Mouse (Mus musculus): ENCODE results near the gene Orm3. TPM values are rescaled to one million over a fixed set of nuclear protein-coding genes. Genes with fewer than 3 reads are reported as not detected.

Orm3 gene
- polyA plus RNA-seq, 1 experiment from 2014 or later = not detected

- ATAC-seq (ENCODE audit: low FRiP score) (no peak), DNase-seq (ENCODE audit: low spot score) (no peak)
- H3K9me3 ChIP-seq (ENCODE audit: control insufficient read depth, low read length) = no peaks in the 10 kb centered on the region
- H3K36me3 ChIP-seq (replicated peaks; ENCODE audit: control insufficient read depth, insufficient read depth) = no peaks in the 10 kb centered on the region
- H3K4me2 ChIP-seq (replicated peaks) = no peak overlapping the region
- H3K27ac ChIP-seq = no peak overlapping the region
- no peaks in the 10 kb centered on the region for H3K4me1 ChIP-seq (replicated peaks; ENCODE audit: control insufficient read depth, insufficient read depth, low read length)
- no peak overlapping the region for H3K9ac ChIP-seq
- no peaks in the 10 kb centered on the region for H3K27me3 ChIP-seq (ENCODE audit: control insufficient read depth, insufficient read depth, low read length)
- H3K4me3 ChIP-seq (replicated peaks; ENCODE audit: low read length) = no peak overlapping the region
- WGBS = 85% methylated on average over 8 of the region's 8 CpGs
Measured at GRCm38 (mm10) chr4:63323275-63323815, 32.6 kb upstream of the Orm3 start.

DNA sequence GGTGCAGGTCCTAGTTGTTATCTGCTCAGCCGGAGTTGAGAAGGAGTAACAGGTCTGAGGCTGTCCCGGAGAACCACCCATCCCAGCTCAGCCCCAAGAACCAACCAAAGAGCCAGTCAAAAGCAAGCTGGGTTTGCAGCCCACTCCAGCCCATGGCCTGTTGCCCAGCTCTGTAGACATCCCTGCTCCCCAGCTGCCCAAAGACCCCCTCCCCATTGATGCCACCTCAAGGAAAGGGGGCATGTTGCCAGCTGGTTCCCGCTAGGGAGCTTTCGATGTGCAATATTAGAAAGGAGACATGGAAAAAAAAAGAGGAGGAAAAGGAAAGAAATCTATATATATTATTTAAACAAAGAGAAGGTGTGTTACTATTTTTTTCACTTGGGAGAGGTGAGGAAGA, 22.6 kb upstream of the Orm3 start:
- no peak overlapping the region for H3K4me2 ChIP-seq (replicated peaks)
- no peak for ATAC-seq (ENCODE audit: low FRiP score)
- no peak overlapping the region for H3K4me3 ChIP-seq (replicated peaks; ENCODE audit: low read length)
- H3K36me3 ChIP-seq (replicated peaks; ENCODE audit: control insufficient read depth, insufficient read depth) = no peaks in the 10 kb centered on the region
- H3K9me3 ChIP-seq (ENCODE audit: control insufficient read depth, low read length) = no peaks in the 10 kb centered on the region
- H3K27ac ChIP-seq = no peak overlapping the region
- no peaks in the 10 kb centered on the region for H3K4me1 ChIP-seq (replicated peaks; ENCODE audit: control insufficient read depth, insufficient read depth, low read length)
- 95% methylated on average over 4 of the region's 4 CpGs for WGBS
- DNase-seq (ENCODE audit: low spot score) = no peak
- H3K27me3 ChIP-seq (ENCODE audit: control insufficient read depth, insufficient read depth, low read length) = no peaks in the 10 kb centered on the region
- no peak overlapping the region for H3K9ac ChIP-seq

DNA sequence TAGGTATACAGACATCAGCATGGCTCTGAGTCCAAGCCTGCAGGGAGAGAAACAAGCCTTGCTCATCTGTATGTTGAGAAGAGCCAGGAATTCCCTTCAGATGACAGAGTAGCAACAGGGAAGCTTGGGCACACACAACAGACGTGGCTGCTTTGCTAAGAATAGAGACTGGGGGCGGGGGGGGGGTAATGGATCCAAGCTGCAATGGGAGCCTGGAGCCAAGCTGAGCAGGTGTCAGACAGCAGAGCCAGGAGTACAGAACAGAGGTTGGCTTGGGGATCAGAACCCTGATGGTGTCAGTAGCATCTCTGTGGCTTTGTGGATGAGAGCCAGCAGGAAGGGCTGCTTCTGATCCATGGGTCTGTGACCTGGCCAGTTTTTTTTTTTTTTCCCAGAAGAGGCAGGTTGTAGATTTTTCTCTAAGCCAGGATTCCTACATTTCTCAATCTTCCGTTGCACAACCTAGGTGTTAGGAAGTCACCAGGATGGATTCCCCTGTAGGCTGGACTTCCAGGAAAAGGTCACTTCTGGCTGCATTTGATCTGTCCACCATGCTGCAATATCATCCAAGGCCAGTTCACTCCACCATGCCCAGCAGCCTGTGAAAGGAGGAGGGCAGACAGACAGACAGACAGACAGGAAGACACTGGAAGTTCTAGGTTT, 17.4 kb upstream of the Orm3 start:
- no peak overlapping the region for H3K4me3 ChIP-seq (replicated peaks; ENCODE audit: low read length)
- no peak for DNase-seq (ENCODE audit: low spot score)
- H3K27ac ChIP-seq = no peak overlapping the region
- ATAC-seq (ENCODE audit: low FRiP score) = no peak
- no peaks in the 10 kb centered on the region for H3K27me3 ChIP-seq (ENCODE audit: control insufficient read depth, insufficient read depth, low read length)
- H3K9me3 ChIP-seq (ENCODE audit: control insufficient read depth, low read length) = no peaks in the 10 kb centered on the region
- no peaks in the 10 kb centered on the region for H3K36me3 ChIP-seq (replicated peaks; ENCODE audit: control insufficient read depth, insufficient read depth)
- no peak overlapping the region for H3K4me2 ChIP-seq (replicated peaks)
- H3K4me1 ChIP-seq (replicated peaks; ENCODE audit: control insufficient read depth, insufficient read depth, low read length) = no peaks in the 10 kb centered on the region
- 68% methylated on average over 3 of the region's 3 CpGs for WGBS
- no peak overlapping the region for H3K9ac ChIP-seq

- no peak overlapping the region for H3K4me2 ChIP-seq (replicated peaks)
- H3K27me3 ChIP-seq (ENCODE audit: control insufficient read depth, insufficient read depth, low read length) = no peaks in the 10 kb centered on the region
- no peak overlapping the region for H3K9ac ChIP-seq
- no peak for DNase-seq (ENCODE audit: low spot score)
- H3K9me3 ChIP-seq (ENCODE audit: control insufficient read depth, low read length) = no peaks in the 10 kb centered on the region
- no peaks in the 10 kb centered on the region for H3K36me3 ChIP-seq (replicated peaks; ENCODE audit: control insufficient read depth, insufficient read depth)
- 0 out of 2 replicates have a peak, but pooled peaks have one; percentile 37 for ATAC-seq (ENCODE audit: low FRiP score)
- 83% methylated on average over 4 of the region's 4 CpGs for WGBS
- no peaks in the 10 kb centered on the region for H3K4me1 ChIP-seq (replicated peaks; ENCODE audit: control insufficient read depth, insufficient read depth, low read length)
- no peak overlapping the region for H3K27ac ChIP-seq
- H3K4me3 ChIP-seq (replicated peaks; ENCODE audit: low read length) = no peak overlapping the region
Measured at GRCm38 (mm10) chr4:63342491-63342890, 13.5 kb upstream of the Orm3 start.

DNA sequence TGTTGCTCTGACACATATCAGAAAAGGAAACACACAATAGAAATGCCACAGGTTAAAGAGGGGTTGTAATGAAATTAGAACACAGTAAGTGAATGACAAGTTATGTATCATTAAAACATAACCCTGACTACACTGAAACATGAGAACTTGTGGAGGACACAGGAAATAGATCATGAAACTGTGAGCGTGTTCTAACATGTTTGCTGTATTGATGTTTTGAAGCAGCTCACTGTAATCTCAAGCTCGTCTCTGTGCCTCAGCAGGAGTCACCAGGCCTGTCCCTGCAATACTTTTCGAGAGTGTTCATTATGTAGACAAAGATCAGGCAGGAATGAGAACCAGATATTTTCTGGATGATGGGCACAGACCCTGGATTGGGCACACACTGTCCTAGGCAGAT, 12.4 kb upstream of the Orm3 start:
- ATAC-seq (ENCODE audit: low FRiP score) (no peak), DNase-seq (ENCODE audit: low spot score) (no peak)
- no peaks in the 10 kb centered on the region for H3K9me3 ChIP-seq (ENCODE audit: control insufficient read depth, low read length)
- H3K9ac ChIP-seq = no peak overlapping the region
- no peak overlapping the region for H3K4me3 ChIP-seq (replicated peaks; ENCODE audit: low read length)
- no peaks in the 10 kb centered on the region for H3K36me3 ChIP-seq (replicated peaks; ENCODE audit: control insufficient read depth, insufficient read depth)
- H3K27me3 ChIP-seq (ENCODE audit: control insufficient read depth, insufficient read depth, low read length) = no peaks in the 10 kb centered on the region
- no peaks in the 10 kb centered on the region for H3K4me1 ChIP-seq (replicated peaks; ENCODE audit: control insufficient read depth, insufficient read depth, low read length)
- H3K27ac ChIP-seq = no peak overlapping the region
- H3K4me2 ChIP-seq (replicated peaks) = no peak overlapping the region
- 75% methylated on average over 3 of the region's 3 CpGs for WGBS

- no peak within 1 kb of the TSS for H3K4me3 ChIP-seq (replicated peaks; ENCODE audit: low read length)
- no peak within 1 kb of the TSS for H3K9ac ChIP-seq
- no peaks in the 10 kb centered on the region for H3K36me3 ChIP-seq (replicated peaks; ENCODE audit: control insufficient read depth, insufficient read depth)
- no peaks in the 10 kb centered on the region for H3K9me3 ChIP-seq (ENCODE audit: control insufficient read depth, low read length)
- no peak within 1 kb of the TSS for H3K27ac ChIP-seq
- WGBS = 93% methylated on average over 8 of the region's 8 CpGs
- no peak within 1 kb of the TSS for H3K4me2 ChIP-seq (replicated peaks)
- H3K4me1 ChIP-seq (replicated peaks; ENCODE audit: control insufficient read depth, insufficient read depth, low read length) = no peaks in the 10 kb centered on the region
- ATAC-seq (ENCODE audit: low FRiP score) = no peak
- no peaks in the 10 kb centered on the region for H3K27me3 ChIP-seq (ENCODE audit: control insufficient read depth, insufficient read depth, low read length)
- DNase-seq (ENCODE audit: low spot score) = no peak
Measured at GRCm38 (mm10) chr4:63344295-63344694, 11.7 kb upstream of the Orm3 start, which contains the start of gene Orm1. Orm1 (plus strand) TSS chr4:63344560.

GRCm38 (mm10) chr4:63345261-63345660, 10.7 kb upstream of the Orm3 start:
- DNase-seq (ENCODE audit: low spot score) (no peak), ATAC-seq (ENCODE audit: low FRiP score) (no peak)
- H3K27ac ChIP-seq = no peak overlapping the region
- H3K4me2 ChIP-seq (replicated peaks) = no peak overlapping the region
- no peaks in the 10 kb centered on the region for H3K4me1 ChIP-seq (replicated peaks; ENCODE audit: control insufficient read depth, insufficient read depth, low read length)
- H3K4me3 ChIP-seq (replicated peaks; ENCODE audit: low read length) = no peak overlapping the region
- no peaks in the 10 kb centered on the region for H3K9me3 ChIP-seq (ENCODE audit: control insufficient read depth, low read length)
- no peaks in the 10 kb centered on the region for H3K27me3 ChIP-seq (ENCODE audit: control insufficient read depth, insufficient read depth, low read length)
- H3K9ac ChIP-seq = no peak overlapping the region
- H3K36me3 ChIP-seq (replicated peaks; ENCODE audit: control insufficient read depth, insufficient read depth) = no peaks in the 10 kb centered on the region

DNA sequence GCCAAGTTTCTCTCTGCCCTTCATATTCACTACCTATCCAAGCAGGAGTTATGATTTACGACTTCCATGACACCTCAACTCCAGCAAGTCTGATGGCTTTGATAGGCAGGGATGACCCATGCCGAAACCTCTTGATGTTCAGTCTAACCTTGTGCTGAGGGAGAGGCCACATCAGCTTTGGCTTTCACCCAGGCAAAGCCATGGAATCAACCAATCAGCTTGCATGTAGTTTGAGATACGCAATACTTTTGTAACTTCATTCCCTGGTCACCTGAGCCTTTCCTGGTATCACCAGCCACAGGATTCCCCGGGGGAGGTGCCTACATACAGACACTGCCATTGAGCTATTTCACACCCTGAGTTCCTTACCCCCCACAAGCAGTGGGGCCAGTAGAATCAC, 9.3 kb upstream of the Orm3 start:
- WGBS = 95% methylated on average over 4 of the region's 4 CpGs
- Histone ChIP-seq H3K4me2 (replicated peaks) (no peak overlapping the region), H3K27ac (no peak overlapping the region), H3K27me3 (ENCODE audit: control insufficient read depth, insufficient read depth, low read length) (no peaks in the 10 kb centered on the region), H3K4me1 (replicated peaks; ENCODE audit: control insufficient read depth, insufficient read depth, low read length) (no peaks in the 10 kb centered on the region), H3K9me3 (ENCODE audit: control insufficient read depth, low read length) (no peaks in the 10 kb centered on the region), H3K9ac (no peak overlapping the region), H3K36me3 (replicated peaks; ENCODE audit: control insufficient read depth, insufficient read depth) (no peaks in the 10 kb centered on the region), H3K4me3 (replicated peaks; ENCODE audit: low read length) (no peak overlapping the region)
- ATAC-seq (ENCODE audit: low FRiP score) = no peak
- no peak for DNase-seq (ENCODE audit: low spot score)

DNA sequence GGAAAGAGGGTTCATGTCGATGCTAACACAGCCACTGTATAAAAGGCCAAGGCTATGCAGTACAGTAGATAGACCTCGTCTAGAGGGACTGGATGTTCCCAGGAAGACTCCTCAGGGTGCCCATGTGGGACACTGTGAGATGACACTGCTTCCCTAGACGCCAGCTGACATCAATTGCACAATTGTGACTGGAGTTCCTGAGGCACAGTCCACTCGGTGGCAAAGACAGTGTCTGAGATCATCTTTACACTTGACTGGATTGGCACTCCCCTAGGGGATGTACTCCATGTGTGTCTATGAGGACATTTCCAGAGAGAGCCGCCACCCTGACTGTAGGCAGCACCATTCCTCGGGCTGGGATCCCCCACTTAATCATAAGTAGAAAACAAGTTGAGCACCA, 7.4 kb upstream of the Orm3 start:
- no peak for DNase-seq (ENCODE audit: low spot score)
- 75% methylated on average over 6 of the region's 6 CpGs for WGBS
- Histone ChIP-seq H3K36me3 (replicated peaks; ENCODE audit: control insufficient read depth, insufficient read depth) (no peaks in the 10 kb centered on the region), H3K27ac (no peak overlapping the region), H3K27me3 (ENCODE audit: control insufficient read depth, insufficient read depth, low read length) (no peaks in the 10 kb centered on the region), H3K9me3 (ENCODE audit: control insufficient read depth, low read length) (no peaks in the 10 kb centered on the region), H3K4me3 (replicated peaks; ENCODE audit: low read length) (no peak overlapping the region), H3K4me2 (replicated peaks) (no peak overlapping the region), H3K9ac (no peak overlapping the region), H3K4me1 (replicated peaks; ENCODE audit: control insufficient read depth, insufficient read depth, low read length) (no peaks in the 10 kb centered on the region)
- ATAC-seq (ENCODE audit: low FRiP score) = no peak

All from hindbrain, embryonic 14.5 days (tissue).